Mouse (Mus musculus) hindlimb bud, embryonic 11.5 days (tissue): ENCODE measurements around the gene Rab5if.
"Not testable (repeated sequence)": the region's sequence is repeated elsewhere in the genome, so short reads cannot be mapped to it uniquely, and the experiment has no call there.

Experiments
- DNase-seq: peaks from one replicate; pipeline ENCODE4 v3.0.0-alpha.2; 2012; ENCODE audit warnings: low read depth, low spot score; ENCODE audit errors: extremely low spot score

The Rab5if gene

DNA sequence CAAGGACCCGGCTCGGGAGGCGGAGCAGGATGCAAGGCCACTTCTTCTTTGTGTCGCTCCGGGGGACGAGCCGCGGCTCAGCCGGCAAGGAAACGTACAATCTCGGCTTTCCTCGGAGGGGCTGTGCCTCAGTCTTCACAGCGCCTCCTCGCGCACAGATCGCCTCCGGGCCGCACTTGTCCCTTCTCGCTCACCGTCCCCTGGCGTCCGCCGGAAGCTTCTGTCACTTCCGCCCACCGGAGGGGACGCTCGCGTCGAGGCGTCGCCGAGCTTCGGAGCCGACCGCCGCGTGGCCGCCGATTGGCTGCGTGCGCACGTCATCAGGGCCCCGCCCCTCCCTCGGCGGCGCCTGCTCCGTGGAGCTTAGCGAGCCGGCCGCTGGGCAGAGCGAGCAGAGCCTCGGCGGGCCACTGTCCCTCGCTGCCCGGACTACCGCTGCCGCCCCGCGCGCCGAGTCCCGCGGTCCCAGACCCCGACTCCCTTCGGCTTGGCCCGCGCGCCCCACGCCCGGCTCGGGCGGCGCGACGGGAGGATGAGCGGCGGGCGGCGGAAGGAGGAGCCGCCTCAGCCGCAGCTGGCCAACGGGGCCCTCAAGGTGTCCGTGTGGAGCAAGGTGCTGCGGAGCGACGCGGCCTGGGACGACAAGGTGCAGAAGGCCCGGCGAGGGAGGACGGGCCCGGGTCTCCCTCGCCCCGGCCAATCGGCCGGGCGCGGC is at the start of gene Rab5if:
Gene Rab5if (plus strand): TSS at position 357 of the 715 bp plus-strand sequence.
- peak; percentile 87 for DNase-seq

DNA sequence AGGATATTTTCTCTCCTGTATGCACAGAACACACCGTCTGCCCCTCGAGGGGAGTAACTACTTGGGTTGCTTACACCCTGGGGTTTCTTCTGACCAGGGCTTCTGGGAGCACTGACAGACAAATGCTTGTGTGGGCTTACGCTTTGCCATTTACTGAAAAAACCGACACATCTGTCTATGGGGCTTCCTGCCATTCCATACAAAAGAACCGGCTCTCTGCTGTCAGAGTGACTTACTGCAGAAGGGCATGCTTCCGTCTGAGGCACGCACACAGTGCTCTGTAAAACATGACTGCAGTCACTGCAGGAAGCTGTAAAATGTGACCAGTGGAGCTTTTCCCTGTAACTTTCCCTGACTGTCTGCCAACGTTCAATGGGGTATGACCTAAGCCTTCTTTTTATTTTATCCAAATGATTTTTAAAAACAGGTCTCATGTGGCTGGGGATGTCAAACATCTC is 48.6 kb upstream of the Rab5if start:
- DNase-seq, result no peak

DNA sequence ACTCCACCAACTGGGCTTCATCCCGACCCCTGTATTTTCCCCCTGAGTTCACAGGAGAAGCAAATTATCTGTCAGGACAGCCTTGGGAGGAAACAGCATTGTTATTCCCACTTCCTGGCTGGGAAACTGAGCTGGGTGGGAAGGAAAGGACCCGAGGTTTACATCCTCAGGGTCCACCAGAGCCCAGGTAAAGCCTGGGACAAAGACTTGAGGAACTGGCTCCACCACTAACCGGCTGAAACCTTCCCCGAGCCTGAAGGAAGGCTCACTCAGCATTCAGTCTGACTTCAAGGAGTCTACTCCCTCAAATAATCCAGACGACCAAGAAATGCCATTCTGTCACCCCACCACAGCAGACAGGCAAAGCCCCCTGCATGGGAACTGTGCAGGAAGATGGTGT is 48.0 kb upstream of the Rab5if start:
- DNase-seq, result no peak

DNA sequence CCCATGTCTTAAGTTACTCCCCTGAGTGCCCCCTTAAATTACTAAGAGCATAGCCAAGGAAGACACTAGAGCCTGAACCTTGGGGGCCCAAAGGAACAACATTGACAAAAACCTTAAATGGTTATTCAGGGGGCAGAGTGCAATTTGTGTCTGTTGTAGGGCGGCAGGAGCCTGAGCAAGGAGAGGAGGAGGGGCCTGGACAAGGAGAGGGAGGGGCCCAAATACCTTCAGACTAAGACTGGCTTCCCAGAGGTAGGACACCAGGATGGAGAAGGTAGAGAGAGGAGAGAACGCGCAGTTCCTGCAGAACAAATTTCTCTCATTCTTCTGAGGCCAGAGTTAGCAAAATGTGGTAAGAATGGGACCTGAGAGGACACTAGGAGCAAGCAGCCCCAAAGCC is 47.5 kb upstream of the Rab5if start:
- DNase-seq, result no peak

DNA sequence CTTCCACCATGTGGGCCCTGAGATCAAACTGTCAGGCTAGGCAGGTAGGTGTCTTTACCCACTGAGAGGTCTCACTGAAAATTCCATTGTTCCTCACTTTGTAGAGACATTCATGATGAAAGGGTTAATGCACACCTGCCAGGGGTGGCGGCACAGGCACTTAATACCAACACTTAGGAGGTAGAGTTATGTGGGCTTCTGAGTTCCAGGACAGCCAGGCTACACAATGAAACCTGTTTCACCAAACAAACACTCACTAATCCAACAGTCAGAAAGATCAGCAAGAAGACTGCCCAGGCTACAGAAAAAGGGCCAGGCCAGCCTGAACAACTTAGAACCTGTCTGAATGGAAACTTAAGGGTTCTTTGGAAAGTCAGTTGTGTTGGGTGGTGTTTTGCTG is 46.8 kb upstream of the Rab5if start:
- no peak for DNase-seq

DNA sequence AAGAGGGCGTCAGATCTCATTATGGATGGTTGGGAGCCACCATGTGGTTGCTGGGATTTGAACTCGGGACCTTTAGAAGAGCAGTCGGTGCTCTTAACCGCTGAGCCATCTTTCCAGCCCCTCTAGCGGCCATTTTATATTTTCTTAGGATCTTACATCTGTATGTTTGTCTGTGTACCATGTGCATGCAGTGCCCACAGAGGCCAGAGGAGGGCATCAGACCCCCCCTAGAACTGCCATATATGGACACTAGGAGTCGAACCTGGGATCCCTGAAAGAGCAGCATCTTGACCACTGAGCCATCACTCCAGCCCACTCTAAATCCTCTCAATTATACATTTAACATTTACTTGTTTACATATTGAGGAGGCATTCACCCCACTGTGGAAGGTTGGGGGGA is 37.8 kb upstream of the Rab5if start:
- DNase-seq, result not testable (repeated sequence)

DNA sequence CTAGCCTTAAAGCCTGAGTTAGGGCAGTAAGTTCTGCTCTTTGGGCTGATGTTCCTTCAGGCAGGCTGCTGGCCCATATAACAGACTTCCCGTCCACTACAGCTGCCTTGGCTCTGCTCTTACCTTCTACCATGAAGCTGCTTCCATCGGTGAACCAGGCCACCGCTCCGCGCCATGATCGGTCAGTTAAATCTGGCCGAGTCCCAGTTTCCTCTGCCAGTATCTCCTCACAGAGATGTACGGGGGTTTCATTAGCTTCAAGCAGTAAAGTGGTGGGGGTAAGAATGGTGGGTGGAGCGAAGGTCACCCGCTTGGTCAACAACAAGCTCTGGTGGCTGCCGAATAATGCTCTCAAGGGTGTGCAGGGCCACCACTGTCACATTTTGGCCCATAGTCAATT is 28.6 kb upstream of the Rab5if start:
- no peak for DNase-seq

DNA sequence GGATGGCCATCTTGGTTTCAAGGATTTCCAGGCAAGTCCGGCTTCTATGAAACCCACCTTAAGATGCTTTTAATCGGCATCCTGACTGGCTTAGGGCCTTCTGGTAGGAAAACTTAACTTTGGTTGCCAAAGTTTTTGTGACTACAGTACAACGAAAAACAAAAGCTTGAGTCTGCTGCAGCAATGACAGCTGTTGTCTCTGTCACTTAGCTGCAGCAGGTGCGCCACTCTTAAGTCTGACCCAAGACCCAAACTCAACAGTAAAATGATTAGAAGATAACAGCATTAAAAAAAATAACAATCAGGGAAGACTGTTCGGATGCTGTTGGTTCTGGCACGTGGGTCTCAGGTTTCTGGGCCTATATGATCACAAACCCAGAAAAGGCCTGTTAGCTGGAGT is 24.1 kb upstream of the Rab5if start:
- DNase-seq, result no peak

DNA sequence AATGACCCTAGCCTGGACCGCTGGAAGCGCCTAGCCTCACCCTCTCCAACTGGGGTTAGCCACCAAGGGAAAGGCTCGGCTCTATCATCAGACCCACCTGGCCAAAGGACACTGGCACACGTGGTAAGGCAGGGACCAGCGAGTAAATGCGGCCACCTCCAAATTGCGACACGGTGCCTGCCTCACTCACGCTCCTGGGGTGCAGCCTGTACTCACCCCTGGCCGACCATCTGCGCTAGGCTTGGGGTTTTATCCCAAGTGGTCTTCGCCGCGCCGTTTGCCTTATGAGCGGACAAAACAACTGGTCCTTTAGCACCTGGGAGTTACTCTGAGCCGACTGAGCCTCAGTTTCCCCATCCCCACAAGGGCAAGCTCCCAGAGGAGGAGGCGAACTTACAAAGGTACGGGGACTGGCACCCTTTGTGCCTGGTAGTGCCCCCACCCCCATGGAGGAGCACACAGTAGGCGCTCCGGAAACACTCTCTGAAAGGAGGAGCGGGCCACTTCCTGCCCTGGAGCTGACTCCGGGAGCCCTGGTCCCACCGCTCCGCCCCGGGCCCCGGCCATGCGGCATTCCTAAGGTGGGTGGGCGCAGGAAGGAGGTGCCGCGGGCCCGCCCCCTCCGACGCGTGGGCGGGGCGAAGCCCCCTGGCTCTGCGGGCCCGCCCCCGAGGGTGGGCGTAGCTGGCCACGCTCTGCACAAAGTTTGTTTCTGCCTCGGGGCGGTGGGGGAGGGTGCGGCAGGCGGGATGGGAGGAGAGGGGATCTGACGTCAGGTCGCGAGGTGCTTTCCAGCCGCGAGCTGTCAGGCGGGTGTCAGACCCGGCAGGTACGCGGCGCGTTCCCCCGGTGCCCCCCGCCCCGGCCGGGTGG is 23.4 kb upstream of the Rab5if start, which contains the start of gene Tgif2:
Gene Tgif2 (plus strand): TSS at position 689 of the 873 bp plus-strand sequence.
- DNase-seq, result peak; percentile 78

DNA sequence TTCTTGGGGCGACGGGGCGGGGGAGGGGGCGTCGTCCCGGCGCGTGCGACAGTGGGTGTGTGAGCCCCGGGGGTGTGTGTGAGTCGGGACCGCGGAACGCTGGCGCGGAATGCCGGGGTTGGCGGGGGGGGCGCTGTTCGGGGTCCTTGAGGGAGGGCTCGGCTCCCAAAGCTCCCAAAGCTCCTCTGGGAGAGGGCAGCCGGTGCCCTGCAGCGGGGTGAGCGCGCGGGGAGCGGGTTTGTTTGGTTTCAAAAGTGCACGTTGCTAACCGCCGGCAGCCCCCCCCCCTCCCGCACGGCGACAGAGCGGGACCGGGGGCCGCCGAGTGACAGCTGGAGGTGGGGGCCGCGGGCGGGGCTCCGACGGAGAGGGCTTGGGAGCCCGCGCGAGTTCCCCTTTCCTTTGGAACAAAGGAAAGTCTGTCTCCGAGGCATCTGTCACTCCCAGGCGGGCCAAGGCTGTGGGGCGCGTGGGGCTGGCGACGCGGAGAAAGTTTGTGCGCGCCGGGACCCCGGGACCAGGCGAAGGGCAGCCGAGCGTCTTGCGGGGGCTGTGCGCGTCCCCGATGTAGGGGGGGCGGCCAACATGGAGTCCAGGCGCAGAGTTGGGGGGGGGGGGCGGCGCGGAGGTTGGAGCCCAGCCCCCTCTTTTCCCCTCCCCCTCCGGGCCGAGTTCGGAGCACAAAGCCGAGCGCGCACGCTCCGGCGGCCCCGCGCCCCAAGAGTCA is 22.5 kb upstream of the Rab5if start:
- no peak for DNase-seq

DNA sequence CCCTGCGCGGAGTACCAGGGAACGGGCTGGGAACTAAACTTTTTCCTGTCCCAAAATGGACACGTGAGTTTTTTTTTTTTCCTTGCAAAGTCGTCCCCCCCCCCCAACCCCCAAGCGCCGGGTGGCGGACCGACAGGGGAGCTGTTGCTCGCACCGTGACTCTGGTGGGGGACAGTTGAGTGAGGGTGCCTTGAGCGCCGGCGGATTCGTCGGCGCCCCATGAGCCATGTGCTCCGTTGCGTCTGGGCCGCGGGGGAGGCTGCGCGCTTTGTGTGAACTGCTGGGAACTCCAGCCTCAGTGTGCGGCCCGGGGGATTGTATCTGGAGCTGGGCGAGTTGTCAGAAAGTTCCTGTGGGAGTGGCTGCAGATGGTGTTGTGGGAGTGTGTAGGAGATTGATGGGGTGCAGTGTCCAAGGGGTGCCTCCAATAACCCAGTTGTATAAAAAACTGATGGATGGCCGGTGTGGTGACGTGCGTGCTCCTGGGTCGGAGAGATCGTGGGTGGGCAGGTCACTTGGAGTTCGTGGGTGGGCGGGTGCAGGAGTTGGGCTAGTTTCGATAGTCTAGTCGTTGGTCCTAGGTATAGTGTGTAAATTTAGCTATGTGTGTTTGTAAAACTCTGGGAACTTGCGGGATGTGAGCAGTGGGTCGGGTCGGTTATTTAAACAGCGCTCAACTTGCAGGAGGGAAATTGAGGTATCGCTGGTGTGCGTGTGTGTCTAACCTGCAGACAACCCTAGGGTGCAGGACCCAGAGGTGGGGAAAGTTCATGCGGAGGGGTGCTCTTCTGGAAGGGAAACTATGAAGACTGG is 21.7 kb upstream of the Rab5if start:
- no peak for DNase-seq

DNA sequence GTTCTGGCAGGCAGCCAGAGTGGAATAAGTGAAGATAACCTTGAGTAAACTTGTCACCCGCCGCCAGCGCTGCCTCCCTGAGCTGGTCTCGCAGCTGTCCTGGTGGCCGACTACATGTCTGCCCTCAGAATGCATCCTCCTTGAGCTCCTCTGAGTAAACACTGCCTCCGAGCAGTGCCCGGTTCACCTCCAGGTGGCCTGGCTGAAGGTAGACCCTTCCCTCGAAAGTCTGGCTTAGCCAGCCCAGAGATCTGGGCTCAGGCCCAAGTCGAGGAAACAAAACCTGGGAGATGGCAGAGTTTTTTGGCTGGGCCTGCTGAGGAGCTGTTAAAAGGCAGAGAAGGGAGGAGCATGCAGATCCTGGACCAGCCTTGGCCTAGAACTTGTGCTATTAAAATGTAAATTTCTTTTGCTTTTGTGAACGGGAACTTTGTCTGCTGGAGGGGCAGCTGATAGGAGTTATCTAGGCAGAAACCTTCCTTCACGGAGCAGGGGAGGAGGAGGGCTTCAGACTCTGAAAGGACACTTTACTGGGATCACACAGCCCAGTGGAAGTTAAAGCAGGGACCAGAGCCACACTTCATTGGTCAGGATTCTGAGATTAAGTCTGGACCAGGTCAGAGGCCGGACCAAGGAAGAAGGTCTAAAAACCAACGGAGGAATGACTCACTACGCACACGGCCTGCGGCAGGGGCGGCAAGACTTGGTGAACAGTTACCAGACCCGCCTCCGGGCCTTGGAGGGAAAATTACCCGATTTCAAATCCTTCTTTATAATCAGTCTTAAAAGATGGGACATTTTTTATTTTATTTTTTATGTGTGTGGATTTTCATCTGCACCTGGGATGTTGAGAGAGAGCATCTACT is 20.9 kb upstream of the Rab5if start:
- no peak for DNase-seq

DNA sequence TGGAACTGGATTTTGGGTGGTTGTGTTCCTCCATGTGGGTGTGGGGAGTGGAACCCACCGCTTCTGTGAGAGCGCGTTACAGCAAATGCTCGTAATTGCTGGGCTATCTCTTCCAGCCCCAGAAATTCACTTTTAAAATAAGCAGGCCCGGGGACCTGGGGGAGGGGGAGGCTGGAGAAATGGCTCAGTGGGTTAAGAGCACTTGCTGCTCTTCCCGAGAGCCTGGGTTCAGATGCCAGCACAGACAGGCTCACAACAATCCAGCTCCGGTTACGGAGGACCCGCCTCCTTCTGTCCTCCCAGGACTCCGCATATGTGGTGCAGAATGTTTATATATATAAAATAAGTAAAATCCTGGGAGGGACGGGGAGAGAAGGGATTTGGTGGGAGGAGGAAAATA is 20.2 kb upstream of the Rab5if start:
- no peak for DNase-seq

DNA sequence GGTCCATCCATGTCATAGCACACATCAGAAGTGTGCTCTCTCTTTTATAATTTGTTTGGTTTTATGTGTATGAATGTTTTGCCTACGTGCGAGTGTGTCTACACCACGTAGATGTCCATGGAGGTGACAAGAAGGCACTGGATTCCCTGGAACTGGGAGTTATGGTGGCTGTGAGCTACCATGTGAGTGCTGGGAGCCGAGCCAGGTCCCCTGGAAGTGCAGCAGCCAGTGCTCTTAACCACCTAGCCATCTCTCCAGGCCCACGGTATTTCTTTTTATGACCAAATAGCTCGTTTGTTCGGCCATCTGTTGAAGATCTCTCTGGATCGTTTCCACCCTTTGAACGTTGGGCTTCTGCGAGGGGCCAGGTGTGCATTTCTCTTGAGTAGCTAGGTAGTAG is 19.6 kb upstream of the Rab5if start:
- DNase-seq, result no peak

DNA sequence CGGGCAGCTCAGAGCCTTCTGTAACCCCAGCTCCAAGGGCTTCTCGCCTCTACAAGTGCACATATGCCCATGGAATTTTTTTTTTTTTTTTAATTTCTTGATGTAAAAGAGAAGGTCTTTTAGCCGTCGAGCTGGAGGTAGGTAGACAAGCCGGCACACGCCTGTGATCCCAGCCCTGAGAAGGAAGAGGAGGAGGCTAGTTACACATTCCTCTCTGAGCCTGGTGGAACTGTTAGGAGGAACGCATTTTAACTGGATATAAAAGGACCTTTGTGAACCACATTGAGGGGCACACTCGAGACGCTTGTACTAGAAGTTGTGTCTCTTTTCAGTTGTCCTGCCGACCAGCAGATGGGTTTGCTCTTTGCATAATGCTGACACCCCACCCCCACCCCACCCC is 18.2 kb upstream of the Rab5if start:
- DNase-seq, result no peak

DNA sequence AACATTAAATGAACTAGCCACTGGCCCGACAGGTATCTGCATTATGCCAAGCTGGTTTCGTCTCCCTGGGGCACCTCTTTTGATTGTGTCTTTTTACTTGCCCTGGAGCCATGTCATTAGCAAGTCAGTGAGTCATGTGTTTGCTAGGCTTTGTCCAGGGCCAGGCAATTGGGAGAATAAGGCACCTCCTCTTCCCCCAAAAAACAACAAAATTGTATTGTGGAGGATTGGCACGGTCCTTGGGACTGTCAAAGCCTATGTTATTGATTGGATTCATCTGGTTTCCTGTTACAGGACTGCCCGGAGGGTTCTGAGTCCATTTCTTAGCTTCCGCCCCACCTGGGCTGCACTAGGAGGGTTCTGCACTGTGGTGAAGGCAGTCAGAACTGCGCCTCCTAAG is 15.3 kb upstream of the Rab5if start:
- no peak for DNase-seq

DNA sequence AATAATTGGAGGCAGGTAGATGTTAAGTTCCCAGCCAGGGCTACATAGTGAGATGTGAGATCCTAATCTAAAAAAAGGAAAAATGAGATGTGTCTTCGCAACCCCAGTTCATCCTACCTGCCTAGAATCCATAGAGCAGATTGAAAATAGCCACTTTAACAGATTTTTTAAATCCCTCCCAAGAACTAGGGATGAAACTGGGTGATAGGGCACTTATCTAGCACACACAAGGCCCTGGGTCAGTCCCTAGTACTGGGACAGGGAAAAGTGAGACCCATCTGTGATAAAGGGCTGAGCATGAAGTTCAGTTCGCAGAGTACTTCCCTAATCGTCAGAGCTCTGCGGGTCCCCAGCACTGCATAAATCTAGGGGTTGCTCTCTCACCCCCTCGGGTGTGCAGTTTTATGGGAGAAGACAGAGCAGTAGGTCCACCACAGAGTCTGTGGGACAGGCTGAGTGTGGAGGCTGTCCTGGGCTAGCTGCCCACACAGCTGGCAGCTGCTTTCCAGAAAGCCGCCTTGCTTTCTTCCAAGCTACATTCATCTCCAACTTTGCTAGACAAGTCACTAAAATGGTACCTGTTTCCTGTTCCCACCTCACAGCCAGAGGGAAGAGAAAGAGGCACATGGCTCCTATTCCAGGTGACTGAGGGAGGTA is 14.3 kb upstream of the Rab5if start:
- no peak for DNase-seq

DNA sequence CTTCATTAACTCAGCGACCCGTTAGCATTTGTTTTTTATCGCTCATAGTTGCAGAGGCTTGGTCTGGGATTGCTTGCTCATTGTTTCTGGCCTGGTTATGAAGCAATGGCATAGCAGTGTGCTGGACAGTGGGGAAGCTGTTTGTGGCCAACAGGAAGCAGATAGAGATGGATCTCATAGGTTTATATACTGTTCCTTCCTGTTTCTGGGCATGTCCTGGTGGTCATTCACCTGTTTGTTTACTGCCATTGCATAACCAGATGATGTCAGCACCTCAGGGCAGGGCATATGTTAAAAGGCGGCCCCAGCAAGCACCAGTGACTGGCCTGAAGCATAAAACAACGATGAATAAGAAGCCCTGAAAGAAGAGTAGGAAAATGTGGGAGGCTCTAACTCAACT is 12.4 kb upstream of the Rab5if start:
- DNase-seq, result no peak

DNA sequence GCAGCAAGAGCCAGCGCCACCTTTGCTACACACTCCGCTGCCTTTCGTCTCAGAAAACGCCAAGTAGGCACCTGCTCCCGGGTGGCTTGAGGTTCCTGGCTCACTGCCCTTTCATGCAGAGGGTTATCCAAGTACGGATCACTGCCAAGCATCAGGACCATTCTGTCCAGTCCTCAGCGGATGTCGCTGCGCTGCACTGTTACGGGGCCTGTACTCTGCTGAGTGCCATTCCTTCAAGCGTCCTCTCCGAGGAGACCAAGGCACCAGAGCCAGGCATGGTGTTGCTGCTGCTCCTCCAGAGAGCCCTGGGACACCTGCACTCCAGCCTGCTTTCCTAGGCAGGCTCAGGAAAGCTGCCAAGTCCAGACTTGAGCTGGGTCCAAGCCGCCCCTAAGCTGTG is 9.3 kb upstream of the Rab5if start:
- DNase-seq, result not testable (repeated sequence)
